Mouse (Mus musculus) Patski (cell line): Measurements from ENCODE around the gene Twsg1. TPM values are rescaled to one million over a fixed set of nuclear protein-coding genes. Genes with fewer than 3 reads are reported as not detected.

ENCODE experiments used
- ATAC-seq: fragments of 100-300 bp; one replicate; pipeline ENCODE4 v1.8.0; 2021
- CTCF ChIA-PET: fragments of 350-600 bp; sonication (Branson Sonifier 250); formaldehyde crosslinking; loops from one replicate; lab custom pipeline; 2022; ENCODE audit warnings: inconsistent platforms; lab: Charles Lee
- POLR2A ChIA-PET: fragments of 350-600 bp; sonication (Branson Sonifier 250); formaldehyde crosslinking; loops from one replicate; lab custom pipeline; 2022; ENCODE audit warnings: antibody characterized with exemption, inconsistent platforms; lab: Charles Lee
- DNase-seq: peaks from one replicate; pipeline ENCODE4 v3.0.0-alpha.2; 2011; ENCODE audit warnings: low read depth, low spot score
- H3K27me3 ChIP-seq: fragments of 371-371 bp; one replicate; pipeline ENCODE4 v1.5.1; 2021
- CTCF ChIP-seq: fragments of 100-300 bp; IDR thresholded peaks from one replicate; pipeline ENCODE4 v1.5.1; 2021
- in situ Hi-C: fragments of 300-500 bp; cut with MboI; formaldehyde crosslinking; loops from 3 replicates; pipeline ENCODE4 v1.11.1; 2018; ENCODE audit warnings: low pct_unique_long_range_greater_than_20kb, mixed read lengths
- polyA plus RNA-seq: library from polyadenylated mRNA; unstranded; gene quantifications from one replicate; pipeline ENCODE4 v1.2.3, GENCODE M21; 2021

Gene Twsg1
- polyA plus RNA-seq, 1 experiment from 2014 or later, result 162 TPM

DNA sequence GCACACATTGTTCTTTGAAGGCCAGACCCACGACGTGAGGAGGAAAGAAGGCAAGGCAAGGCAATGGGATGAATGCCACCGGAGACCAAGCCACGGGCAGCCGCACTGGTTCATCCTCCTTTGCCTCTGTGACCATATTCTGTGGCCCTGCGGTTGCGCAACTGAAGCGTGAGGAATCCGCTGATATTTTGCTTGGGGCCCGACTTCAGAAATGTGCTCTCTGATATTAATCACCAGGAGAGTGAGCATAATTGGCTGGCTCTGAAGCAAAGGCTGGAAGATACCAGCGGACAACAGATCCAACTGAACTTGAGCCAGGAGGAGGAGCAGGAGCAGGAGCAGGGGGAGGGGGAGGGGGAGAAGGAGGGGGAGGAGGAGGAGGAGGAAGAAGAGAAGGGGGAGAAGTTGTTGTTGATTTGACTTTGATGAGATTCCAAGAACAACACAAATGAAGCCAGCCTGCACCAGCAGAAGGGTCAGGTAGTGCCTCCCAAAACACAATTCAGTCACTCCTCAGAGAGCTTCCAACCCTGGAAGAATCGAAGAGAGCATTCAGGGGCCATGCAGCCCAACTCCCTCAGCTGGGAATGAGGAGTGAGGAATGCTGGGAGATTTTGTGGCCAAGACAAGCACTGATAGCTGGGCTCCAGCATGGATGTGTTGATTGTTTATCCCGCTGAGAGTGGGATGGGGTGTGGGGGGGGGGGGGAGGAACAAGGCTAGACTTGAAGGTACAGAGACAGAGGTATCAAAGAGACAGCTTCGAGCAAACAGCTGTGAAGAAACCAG is 6.2 kb upstream of the Twsg1 start:
- POLR2A ChIA-PET, result interaction anchor here (0.6 kb wide), 1 partner anchor 115 kb away, joined by 3 read pairs; no protein-coding TSS in a partner anchor
- in situ Hi-C loops, result no loop called here
- no peak for TF ChIP-seq CTCF
- DNase-seq (no peak), ATAC-seq (no peak)
- CTCF ChIA-PET, result interaction anchor here (2.1 kb wide), 1 partner anchor 88 kb away, joined by 6 read pairs; no protein-coding TSS in a partner anchor
- no peaks in the 10 kb centered on the region for H3K27me3 ChIP-seq

DNA sequence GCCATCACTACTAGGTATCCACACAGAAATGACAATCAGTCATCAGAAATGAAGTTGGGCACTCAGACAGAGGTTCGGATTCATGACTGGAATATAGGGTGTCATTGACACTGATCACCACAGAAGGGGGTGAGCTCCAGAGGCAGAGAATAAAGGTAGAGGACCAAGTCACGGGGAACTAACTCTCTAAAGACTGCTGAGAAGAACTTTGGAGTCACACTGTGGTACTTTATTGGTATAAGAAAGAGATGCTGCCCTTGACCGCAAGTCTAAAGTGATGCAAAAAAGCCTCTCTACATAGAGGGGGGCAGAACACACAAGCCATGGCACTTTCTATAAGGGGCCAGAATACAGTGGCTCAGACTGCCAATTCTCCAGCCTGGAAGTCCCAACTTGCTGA is 5.1 kb upstream of the Twsg1 start:
- ATAC-seq, result no peak
- in situ Hi-C loops, result no loop called here
- ChIA-PET CTCF (no interaction called here), POLR2A (no interaction called here)
- DNase-seq, result no peak
- no peak for TF ChIP-seq CTCF
- H3K27me3 ChIP-seq, result no peaks in the 10 kb centered on the region

DNA sequence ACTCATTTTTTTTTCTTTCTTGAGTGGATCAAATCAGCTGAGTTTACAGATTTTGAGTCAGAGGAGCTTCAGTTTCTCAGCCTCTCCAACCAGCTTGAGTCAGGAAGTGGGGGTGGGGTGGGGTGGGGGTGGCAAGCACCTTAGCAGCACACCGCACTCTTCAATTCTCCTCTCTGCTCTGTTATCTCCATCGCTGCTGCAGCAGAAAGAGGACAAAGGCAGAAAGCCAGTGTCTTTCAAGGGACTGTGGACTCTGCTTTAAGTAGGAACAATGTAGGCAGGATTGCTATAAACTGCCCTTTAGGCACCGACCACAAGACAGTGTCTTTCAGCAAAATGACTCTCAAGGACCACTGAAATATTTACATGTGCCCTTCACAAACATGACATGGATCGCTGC is 2.9 kb upstream of the Twsg1 start:
- no peak for TF ChIP-seq CTCF
- H3K27me3 ChIP-seq, result no peaks in the 10 kb centered on the region
- POLR2A ChIA-PET, result no interaction called here
- CTCF ChIA-PET, result interaction anchor here (1.2 kb wide), 1 partner anchor 89 kb away, joined by 5 read pairs; no protein-coding TSS in a partner anchor
- in situ Hi-C loops, result loop anchor here (5.0 kb wide), 2 partner anchors 72 to 153 kb away; no protein-coding TSS in a partner anchor
- ATAC-seq (no peak), DNase-seq (no peak)

DNA sequence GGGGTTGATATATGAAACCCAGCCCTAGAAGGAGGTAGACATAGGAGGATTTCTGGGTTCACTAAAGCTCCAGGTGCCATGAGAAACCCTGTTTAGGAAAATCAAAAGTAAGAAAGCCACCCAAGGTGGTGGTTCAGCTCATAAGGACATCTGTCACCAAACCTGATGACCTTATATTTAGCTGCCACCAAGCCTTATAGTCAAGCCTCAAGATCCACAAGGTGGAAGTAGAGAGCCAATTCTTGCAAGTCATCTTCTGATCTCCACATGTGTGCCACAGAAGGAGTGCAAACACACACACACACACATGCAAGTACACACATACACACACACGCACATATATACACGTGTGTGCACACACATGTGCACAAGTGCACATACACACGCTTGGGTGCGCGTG is 1.1 kb upstream of the Twsg1 start:
- ATAC-seq (no peak), DNase-seq (no peak)
- peak; percentile 47 for TF ChIP-seq CTCF
- in situ Hi-C loops, result loop anchor here (5.0 kb wide), 2 partner anchors 70 to 155 kb away; no protein-coding TSS in a partner anchor
- ChIA-PET POLR2A (no interaction called here), CTCF (interaction anchor here (0.8 to 2.6 kb wide), 8 partner anchors 9 to 81 kb away, joined by 3 to 14 read pairs (median 4); no protein-coding TSS in a partner anchor)
- H3K27me3 ChIP-seq, result no peaks in the 10 kb centered on the region

DNA sequence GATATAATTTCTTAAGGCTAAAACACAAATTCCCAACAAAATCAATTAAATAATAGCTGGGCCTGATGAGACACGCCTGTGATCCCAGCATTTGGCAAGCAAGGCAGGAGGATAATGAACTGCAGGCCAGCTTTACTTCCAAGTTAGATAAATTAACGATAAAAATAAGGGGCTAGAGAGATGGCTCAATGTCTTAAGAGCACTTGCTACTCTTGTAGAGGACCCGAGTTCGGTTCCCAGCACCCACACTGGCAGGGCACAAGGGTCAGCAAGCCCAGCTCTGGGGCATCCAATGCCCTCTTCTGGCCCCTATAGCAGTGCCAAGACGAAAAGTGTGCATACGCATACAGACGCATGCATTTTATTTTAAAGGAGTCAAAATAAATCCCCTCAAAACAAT is 843 bp downstream of the Twsg1 start:
- DNase-seq (no peak), ATAC-seq (peak; percentile 3)
- TF ChIP-seq CTCF, result no peak
- CTCF ChIA-PET, result interaction anchor here (1.2 to 2.6 kb wide), 6 partner anchors 8 to 97 kb away, joined by 4 to 14 read pairs (median 5); no protein-coding TSS in a partner anchor
- in situ Hi-C loops, result loop anchor here (5.0 kb wide), 2 partner anchors 68 to 157 kb away; no protein-coding TSS in a partner anchor
- H3K27me3 ChIP-seq, result no peaks in the 10 kb centered on the region
- POLR2A ChIA-PET, result interaction anchor here (1.0 to 2.8 kb wide), 3 partner anchors 9 to 124 kb away, joined by 5 to 8 read pairs (median 7); partner anchors contain the start of gene Ralbp1

DNA sequence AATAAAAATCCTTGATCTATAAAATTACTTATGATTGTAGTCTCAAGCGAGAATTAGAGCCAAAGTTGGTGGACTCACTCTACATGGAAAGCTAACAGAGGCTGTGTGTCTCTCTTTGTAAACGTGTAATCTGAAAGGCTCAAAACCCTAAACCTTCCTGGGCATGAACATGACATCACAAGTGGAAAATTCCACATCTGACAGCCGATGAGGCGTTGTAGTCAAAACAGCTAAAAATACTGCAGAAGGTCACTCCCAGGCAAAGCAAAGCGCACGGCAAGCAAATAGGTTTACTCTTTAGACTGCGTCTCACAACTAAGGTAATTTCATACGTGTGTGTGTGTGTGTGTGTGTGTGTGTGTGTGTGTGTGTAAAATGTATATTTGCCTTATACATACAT is 3.7 kb downstream of the Twsg1 start:
- TF ChIP-seq CTCF, result no peak
- ChIA-PET POLR2A (interaction anchor here (1.8 kb wide), 1 partner anchor 9 kb away, joined by 5 read pairs; no protein-coding TSS in a partner anchor), CTCF (interaction anchor here (0.9 to 2.2 kb wide), 3 partner anchors 9 to 81 kb away, joined by 3 to 6 read pairs (median 3); no protein-coding TSS in a partner anchor)
- no peaks in the 10 kb centered on the region for H3K27me3 ChIP-seq
- DNase-seq (no peak), ATAC-seq (no peak)
- in situ Hi-C loops, result no loop called here

DNA sequence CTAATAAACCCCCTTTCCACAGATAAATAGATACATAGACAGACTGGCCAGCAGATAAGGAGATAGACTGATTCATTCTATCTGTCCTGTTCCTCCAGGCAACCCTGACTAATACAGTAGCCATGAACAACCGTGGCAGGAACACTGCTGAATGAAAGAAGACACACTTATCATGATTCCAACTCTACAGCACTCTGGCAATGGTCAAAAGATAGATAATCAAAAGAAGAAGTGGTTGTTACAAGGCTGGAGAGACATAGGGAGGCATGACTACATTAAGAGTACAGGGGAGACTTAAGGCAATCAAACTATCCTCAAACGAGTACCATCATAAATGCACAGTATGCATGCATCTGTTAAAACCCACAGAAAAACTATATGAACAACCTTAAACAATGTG is 5.6 kb downstream of the Twsg1 start:
- DNase-seq (no peak), ATAC-seq (no peak)
- no peak for TF ChIP-seq CTCF
- POLR2A ChIA-PET, result no interaction called here
- H3K27me3 ChIP-seq, result no peaks in the 10 kb centered on the region
- CTCF ChIA-PET, result no interaction called here
- in situ Hi-C loops, result no loop called here

DNA sequence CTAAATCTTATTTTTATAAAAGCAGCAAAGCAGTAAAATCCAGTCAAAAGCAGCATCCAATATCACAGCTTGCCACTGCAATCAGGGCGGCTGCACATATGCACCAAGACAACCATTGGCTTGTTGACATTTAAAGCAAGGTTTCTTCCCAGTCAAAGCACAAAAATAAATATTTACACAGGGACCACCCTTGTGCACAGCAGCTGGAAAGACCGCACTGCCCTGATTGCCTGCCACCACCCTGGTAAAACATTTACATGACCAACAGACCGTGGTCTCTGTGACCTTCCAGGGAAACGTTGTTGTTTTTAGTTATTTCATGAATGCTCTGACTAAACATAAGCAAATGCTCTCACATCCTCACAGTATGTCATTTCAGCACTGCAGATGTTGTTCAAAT is 8.6 kb downstream of the Twsg1 start:
- ATAC-seq (peak; percentile 10), DNase-seq (no peak)

DNA sequence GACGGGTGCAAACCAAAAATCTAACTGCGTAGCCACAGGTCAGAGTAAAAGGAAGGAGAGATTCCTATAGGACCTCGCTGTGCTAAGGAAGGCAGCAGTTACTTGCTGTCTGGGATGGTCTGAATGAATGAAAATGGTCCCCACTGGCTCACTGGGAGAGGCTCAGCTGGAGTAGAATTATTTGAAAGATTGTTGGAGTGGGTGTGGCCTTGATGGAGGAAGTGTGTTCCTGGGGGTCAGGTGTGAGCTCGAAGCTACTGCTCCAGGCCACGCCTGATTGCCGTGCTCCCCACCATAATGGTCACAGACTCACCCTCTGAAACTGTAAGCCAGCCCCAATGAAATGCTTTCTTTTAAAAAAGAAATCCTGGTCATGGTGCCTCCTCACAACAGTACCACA is 9.8 kb downstream of the Twsg1 start:
- no peak for DNase-seq
- no peaks in the 10 kb centered on the region for H3K27me3 ChIP-seq
- ChIA-PET POLR2A (interaction anchor here (0.7 to 1.1 kb wide), 2 partner anchors 9 to 137 kb away, joined by 3 to 5 read pairs; no protein-coding TSS in a partner anchor), CTCF (interaction anchor here (2.4 kb wide), 1 partner anchor 10 kb away, joined by 14 read pairs; the partner anchor contains the start of gene Twsg1)
- no peak for ATAC-seq
- in situ Hi-C loops, result no loop called here
- TF ChIP-seq CTCF, result no peak

More for the DNA sequence above, 8.6 kb downstream of the Twsg1 start:
- CTCF ChIA-PET, result interaction anchor here (1.0 to 2.4 kb wide), 2 partner anchors 9 to 64 kb away, joined by 3 to 14 read pairs; partner anchors contain the start of gene Twsg1
- POLR2A ChIA-PET, result no interaction called here
- in situ Hi-C loops, result no loop called here
- TF ChIP-seq CTCF, result no peak
- H3K27me3 ChIP-seq, result no peaks in the 10 kb centered on the region

DNA sequence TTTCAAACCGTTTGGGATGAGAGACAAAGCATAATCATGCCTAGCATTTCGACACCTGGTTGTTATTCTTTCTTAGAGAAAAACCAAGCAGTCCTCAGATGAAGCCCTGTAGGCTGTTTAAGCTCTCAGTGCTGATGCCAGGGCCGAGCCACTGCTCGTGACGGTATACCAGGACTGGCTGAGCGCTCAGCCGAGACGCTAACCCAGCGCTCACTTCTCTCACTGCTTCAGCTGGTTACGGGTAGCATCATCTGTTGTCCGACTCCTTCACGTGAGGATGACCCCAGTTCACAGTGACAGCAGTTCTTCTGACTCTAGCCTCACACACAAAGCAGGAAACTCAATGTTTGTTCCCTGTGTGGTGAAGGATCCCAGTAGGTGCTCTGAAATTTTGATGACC is 10.8 kb downstream of the Twsg1 start:
- ATAC-seq (peak; percentile 77), DNase-seq (no peak)
- in situ Hi-C loops, result no loop called here
- CTCF ChIA-PET, result interaction anchor here (2.3 kb wide), 1 partner anchor 12 kb away, joined by 8 read pairs; no protein-coding TSS in a partner anchor
- TF ChIP-seq CTCF, result no peak
- H3K27me3 ChIP-seq, result no peaks in the 10 kb centered on the region
- POLR2A ChIA-PET, result interaction anchor here (0.9 to 1.1 kb wide), 2 partner anchors 10 to 24 kb away, joined by 3 to 5 read pairs; no protein-coding TSS in a partner anchor
